Mouse (Mus musculus) erythroblast, embryonic 14.5 days (primary cell): Measurements from ENCODE around the gene Tmem167b.

Experiments
- GATA1 ChIP-seq: IDR thresholded peaks from 2 replicates; pipeline ENCODE4 v1.6.1; 2012; ENCODE audit warnings: low read length, inconsistent platforms, mixed read lengths
- TAL1 ChIP-seq: IDR thresholded peaks from 3 replicates; pipeline ENCODE4 v1.6.1; 2012; ENCODE audit warnings: low read length, inconsistent platforms, mixed read lengths

DNA sequence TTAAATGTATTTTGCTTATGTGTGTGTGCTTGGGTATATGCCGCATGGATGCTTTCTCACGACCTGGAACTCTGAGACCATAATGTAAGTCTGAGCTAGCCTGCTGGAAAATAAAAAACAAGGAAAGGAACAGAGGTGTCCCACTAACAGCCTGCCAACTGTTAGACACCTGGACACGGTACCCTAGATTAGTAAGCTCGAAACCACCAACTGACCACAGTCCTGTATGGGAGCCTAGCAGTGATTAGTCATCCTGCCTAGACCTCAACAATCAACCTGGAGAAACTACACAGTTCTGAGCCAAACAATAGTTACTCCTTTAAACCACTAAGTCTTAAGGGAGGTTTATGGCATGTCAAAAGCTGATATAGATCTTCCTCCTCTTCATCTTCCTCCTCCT lies 38.9 kb downstream of the Tmem167b start:
- no peak for TF ChIP-seq GATA1
- no peak for TF ChIP-seq TAL1
